Mouse (Mus musculus): ENCODE measurements around the gene Rnf217. TPM values are rescaled to one million over a fixed set of nuclear protein-coding genes. Genes with fewer than 3 reads are reported as not detected.

The Rnf217 gene
- polyA plus RNA-seq, 1 experiment from 2014 or later: 1.1 TPM

DNA sequence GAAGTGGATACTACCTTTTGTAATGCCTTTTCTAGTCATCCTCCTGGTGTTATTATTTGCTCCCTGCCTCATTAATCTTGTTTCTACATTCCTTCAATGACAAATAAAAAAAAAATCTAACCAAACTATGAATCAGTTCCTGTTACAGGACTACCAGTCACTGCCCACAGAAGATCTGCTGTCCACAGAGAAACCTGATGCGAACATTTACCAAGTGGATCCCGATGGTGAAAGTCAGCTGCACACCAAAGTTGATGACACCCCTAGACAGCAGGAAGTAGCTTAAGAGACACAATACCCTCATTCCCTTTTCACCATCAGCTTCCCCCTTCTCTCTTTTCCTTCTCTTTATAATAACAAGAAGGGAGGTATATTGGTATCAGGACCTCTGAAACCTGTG, 145.9 kb downstream of the Rnf217 start:
- no peaks in the 10 kb centered on the region for H3K4me1 ChIP-seq
- no peaks in the 10 kb centered on the region for H3K9me3 ChIP-seq
- H3K27ac ChIP-seq (replicated peaks): no peak overlapping the region
- 94% methylated on average over 2 of the region's 2 CpGs for whole genome bisulfite sequencing
- no peak for DNase-seq (ENCODE audit: low spot score)
- H3K27me3 ChIP-seq (replicated peaks; ENCODE audit: low read depth, poor library complexity, severe bottlenecking): no peaks in the 10 kb centered on the region
- no peaks in the 10 kb centered on the region for H3K36me3 ChIP-seq (replicated peaks)
- H3K4me3 ChIP-seq: no peak overlapping the region

DNA sequence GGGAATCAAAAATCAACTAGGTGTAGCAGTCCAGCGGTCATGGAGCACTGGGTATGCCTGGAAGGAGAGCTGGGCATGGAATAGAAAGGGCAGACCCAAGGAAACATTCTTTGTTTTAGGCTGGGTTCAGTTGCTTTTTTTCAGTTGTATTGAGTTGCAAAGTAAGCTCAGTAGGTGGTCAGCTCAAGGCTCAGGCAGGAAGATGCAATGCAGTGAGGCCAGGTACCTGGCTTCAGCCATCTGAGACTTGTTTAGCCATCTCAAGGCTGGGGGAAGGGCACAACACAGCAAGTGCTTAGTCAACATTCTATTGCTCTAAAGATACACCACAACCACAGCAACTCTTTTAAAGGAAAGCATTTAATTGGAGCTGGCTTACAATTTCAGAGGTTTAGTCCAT, 152.2 kb downstream of the Rnf217 start:
- H3K36me3 ChIP-seq (replicated peaks): no peaks in the 10 kb centered on the region
- 42% methylated on average over 1 of the region's 1 CpGs for WGBS

DNA sequence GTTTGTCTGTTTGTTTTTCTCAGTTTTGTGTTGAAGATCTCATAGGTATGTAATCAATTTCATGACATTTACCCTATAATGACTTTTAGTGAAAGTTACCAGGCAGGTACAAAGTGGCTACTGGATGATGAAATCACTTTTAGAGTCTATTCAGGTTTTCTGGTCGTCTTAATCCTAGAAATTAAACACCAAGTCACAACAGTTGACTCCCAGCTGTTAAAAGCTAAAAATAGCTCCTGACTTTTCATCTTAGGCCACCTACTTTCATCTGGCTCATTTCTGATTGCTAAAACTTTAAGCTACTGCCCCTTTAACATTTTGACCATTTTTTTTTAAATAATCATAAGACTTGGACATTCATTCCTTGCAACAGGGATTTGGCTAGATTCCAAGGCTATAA, 161.9 kb downstream of the Rnf217 start:
- Histone ChIP-seq H3K27me3 (replicated peaks; ENCODE audit: low read depth, poor library complexity, severe bottlenecking) (no peaks in the 10 kb centered on the region; the same call in 1 of the 2 replicates), H3K4me3 (no peak overlapping the region), H3K9me3 (no peaks in the 10 kb centered on the region), H3K27ac (replicated peaks) (no peak overlapping the region), H3K4me1 (peaks cover 6% of the 10 kb centered on the region; the same call in 1 of the 2 replicates), H3K36me3 (replicated peaks) (no peaks in the 10 kb centered on the region)
- DNase-seq (ENCODE audit: low spot score): no peak
- WGBS: 65% methylated on average over 1 of the region's 1 CpGs

More for the DNA sequence above, 152.2 kb downstream of the Rnf217 start:
- DNase-seq (ENCODE audit: low spot score): no peak
- H3K27me3 ChIP-seq (replicated peaks; ENCODE audit: low read depth, poor library complexity, severe bottlenecking): no peaks in the 10 kb centered on the region
- H3K27ac ChIP-seq (replicated peaks): no peak overlapping the region
- H3K4me3 ChIP-seq: no peak overlapping the region
- H3K9me3 ChIP-seq: no peaks in the 10 kb centered on the region
- H3K4me1 ChIP-seq: no peaks in the 10 kb centered on the region

DNA sequence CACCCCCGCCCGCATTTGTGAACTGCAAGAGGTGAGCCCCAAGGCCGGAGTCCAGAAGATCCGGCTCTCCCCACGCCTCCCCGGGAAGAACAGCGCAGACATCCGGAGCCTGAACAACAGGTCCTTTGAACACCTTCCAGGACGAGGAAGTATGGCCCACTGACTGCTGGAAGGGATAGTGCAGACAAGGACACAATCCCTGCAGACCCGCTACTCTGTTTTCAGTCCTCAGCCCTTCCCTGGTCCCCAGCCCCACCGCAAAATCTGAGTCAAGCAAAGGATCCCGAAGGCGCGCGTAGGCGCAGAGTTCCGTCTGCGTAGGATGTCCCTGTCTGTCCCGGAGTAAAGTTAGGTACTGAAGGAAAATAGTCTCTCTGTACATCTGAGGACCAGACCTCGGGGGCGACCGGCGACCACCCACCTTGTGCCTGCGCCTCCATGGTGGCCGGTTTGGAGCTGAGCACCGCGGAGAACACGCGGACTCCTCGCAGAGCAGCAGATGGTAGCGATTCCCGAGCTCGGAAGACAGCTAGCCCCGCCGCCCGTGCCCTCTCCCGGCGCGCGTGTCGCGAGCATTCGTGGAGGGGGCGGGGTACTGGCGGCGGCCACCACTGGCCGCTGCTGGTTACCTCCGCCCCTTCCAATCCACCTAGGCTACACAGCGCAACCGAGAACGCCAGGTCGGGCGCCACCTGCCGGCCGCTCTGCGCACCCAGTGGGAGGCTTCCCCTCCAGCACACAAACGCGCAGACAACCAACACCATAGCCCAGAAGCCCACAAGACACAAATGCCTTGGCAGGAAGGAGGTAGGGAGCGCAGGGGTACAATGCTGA, 163.5 kb downstream of the Rnf217 start, which contains the start of gene Tpd52l1:
Gene Tpd52l1 (minus strand): TSS at position 668 of the 834 bp plus-strand sequence.
- H3K9me3 ChIP-seq: no peaks in the 10 kb centered on the region
- DNase-seq (ENCODE audit: low spot score): peak; percentile 93
- H3K4me3 ChIP-seq: peak within 1 kb of the TSS; percentile 72
- H3K27me3 ChIP-seq (replicated peaks; ENCODE audit: low read depth, poor library complexity, severe bottlenecking): no peaks in the 10 kb centered on the region; the same call in 1 of the 2 replicates
- 2% methylated on average over 59 of the region's 59 CpGs for WGBS
- H3K4me1 ChIP-seq: peaks cover 6% of the 10 kb centered on the region; the same call in 1 of the 2 replicates
- peak within 1 kb of the TSS; percentile 86 for H3K27ac ChIP-seq (replicated peaks)
- H3K36me3 ChIP-seq (replicated peaks): no peaks in the 10 kb centered on the region

DNA sequence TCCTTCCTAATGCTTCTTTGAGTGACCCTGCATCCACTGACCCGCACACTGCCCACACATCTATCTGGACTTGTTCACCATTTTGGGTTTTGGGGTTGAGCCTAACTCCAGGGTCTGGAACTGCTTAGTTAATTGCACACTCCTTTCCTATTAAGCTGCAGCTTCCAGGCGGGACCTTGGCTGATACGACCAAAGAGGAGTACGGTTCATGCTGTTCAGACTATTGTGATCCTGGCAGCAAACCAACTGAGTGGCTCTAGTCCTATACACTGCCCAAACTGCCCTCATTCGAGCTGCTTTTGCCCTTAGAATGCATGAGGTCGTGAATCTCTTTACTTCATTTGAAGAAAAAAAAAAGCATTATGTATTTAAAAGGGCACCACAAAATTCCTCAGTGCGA, 164.8 kb downstream of the Rnf217 start:
- Histone ChIP-seq H3K27me3 (replicated peaks; ENCODE audit: low read depth, poor library complexity, severe bottlenecking) (no peaks in the 10 kb centered on the region; the same call in 1 of the 2 replicates), H3K9me3 (no peaks in the 10 kb centered on the region), H3K36me3 (replicated peaks) (no peaks in the 10 kb centered on the region), H3K4me3 (no peak overlapping the region), H3K4me1 (peaks cover 6% of the 10 kb centered on the region; the same call in 1 of the 2 replicates), H3K27ac (replicated peaks) (no peak overlapping the region)
- WGBS: 67% methylated on average over 7 of the region's 7 CpGs
- peak; percentile 11 for DNase-seq (ENCODE audit: low spot score)

Other genes starting within 250 kb of the Rnf217 start
- gene Tpd52l1, start 163.2 kb downstream of the Rnf217 start, polyA plus RNA-seq (2016; fragmentation: Nextera tagmentation; extraction: Ambion mirVana): 30.8 and 35.0 TPM in 2 replicates

All from embryonic facial prominence, embryonic 10.5 days (tissue).